Mouse (Mus musculus): ENCODE measurements around the gene Zfp128.
A peak's percentile ranks its signal among the peaks of the same experiment; 100 is the strongest.
"Not testable (repeated sequence)": the region's sequence is repeated elsewhere in the genome, so short reads cannot be mapped to it uniquely, and the experiment has no call there.

Zfp128 gene

GRCm38 (mm10) chr7:12880911-12881660 is at the start of gene Zfp128:
TSS of gene Zfp128 (plus strand) at chr7:12881177.
- peak; percentile 96 for DNase-seq (ENCODE audit: low read depth, low spot score)

- peak; percentile 87 for DNase-seq (ENCODE audit: low read depth, low spot score)
Observed at GRCm38 (mm10) chr7:12834162-12835120, 46.5 kb upstream of the Zfp128 start, which contains the start of gene Zfp110. TSS of gene Zfp110 (plus strand) at chr7:12834761.

GRCm38 (mm10) chr7:12835193-12835671 is 45.7 kb upstream of the Zfp128 start:
- DNase-seq (ENCODE audit: low read depth, low spot score): no peak

- DNase-seq (ENCODE audit: low read depth, low spot score): no peak
Observed at GRCm38 (mm10) chr7:12835779-12836178, 45.2 kb upstream of the Zfp128 start.

GRCm38 (mm10) chr7:12874301-12874700 is 6.7 kb upstream of the Zfp128 start:
- peak; percentile 18 for DNase-seq (ENCODE audit: low read depth, low spot score)

- DNase-seq (ENCODE audit: low read depth, low spot score): no peak
Observed at GRCm38 (mm10) chr7:12880036-12880435, 941 bp upstream of the Zfp128 start.

- not testable (repeated sequence) for DNase-seq (ENCODE audit: low read depth, low spot score)
Observed at GRCm38 (mm10) chr7:12880497-12880896, 480 bp upstream of the Zfp128 start.

- DNase-seq (ENCODE audit: low read depth, low spot score): no peak
Observed at GRCm38 (mm10) chr7:12886563-12887266, 5.7 kb downstream of the Zfp128 start.

GRCm38 (mm10) chr7:12887585-12887984 is 6.6 kb downstream of the Zfp128 start:
- DNase-seq (ENCODE audit: low read depth, low spot score): no peak

- DNase-seq (ENCODE audit: low read depth, low spot score): no peak
Observed at GRCm38 (mm10) chr7:12890928-12891327, 10.0 kb downstream of the Zfp128 start.

- DNase-seq (ENCODE audit: low read depth, low spot score): no peak
Observed at GRCm38 (mm10) chr7:12891334-12891733, 10.4 kb downstream of the Zfp128 start.

- peak; percentile 95 for DNase-seq (ENCODE audit: low read depth, low spot score)
Observed at GRCm38 (mm10) chr7:12897655-12898410, 16.9 kb downstream of the Zfp128 start, which contains the start of gene Zscan22. TSS of gene Zscan22 (plus strand) at chr7:12897815.

- DNase-seq (ENCODE audit: low read depth, low spot score): no peak
Observed at GRCm38 (mm10) chr7:12901517-12901916, 20.5 kb downstream of the Zfp128 start.

GRCm38 (mm10) chr7:12903623-12904022 is 22.6 kb downstream of the Zfp128 start:
- DNase-seq (ENCODE audit: low read depth, low spot score): no peak

- no peak for DNase-seq (ENCODE audit: low read depth, low spot score)
Observed at GRCm38 (mm10) chr7:12905146-12905545, 24.2 kb downstream of the Zfp128 start.

- peak; percentile 73 for DNase-seq (ENCODE audit: low read depth, low spot score)
Observed at GRCm38 (mm10) chr7:12909498-12909962, 28.6 kb downstream of the Zfp128 start.

GRCm38 (mm10) chr7:12910181-12910668 is 29.2 kb downstream of the Zfp128 start:
- DNase-seq (ENCODE audit: low read depth, low spot score): peak; percentile 66

- no peak for DNase-seq (ENCODE audit: low read depth, low spot score)
Observed at GRCm38 (mm10) chr7:12913556-12913955, 32.6 kb downstream of the Zfp128 start.

- DNase-seq (ENCODE audit: low read depth, low spot score): not testable (repeated sequence)
Observed at GRCm38 (mm10) chr7:12920495-12920894, 39.5 kb downstream of the Zfp128 start.

- no peak for DNase-seq (ENCODE audit: low read depth, low spot score)
Observed at GRCm38 (mm10) chr7:12921318-12921704, 40.3 kb downstream of the Zfp128 start.
